Mouse (Mus musculus) hindbrain, embryonic 11.5 days (tissue): ENCODE measurements at regions not wholly inside any gene's neighbourhood (a gene's known extent, or its start where the extent isn't known, plus 50 kb on each side); places are given as distances from the start of the nearest gene placed in this dataset.
"Not testable (repeated sequence)": the region's sequence is repeated elsewhere in the genome, so short reads cannot be mapped to it uniquely, and the experiment has no call there.

Experiments
- ATAC-seq: fragments of 200-750 bp; cut with Nextera tagmentation; 2 replicates; pipeline ENCODE4 v1.8.0; 2017; ENCODE audit warnings: mild to moderate bottlenecking, moderate TSS enrichment, moderate library complexity; ENCODE audit not compliant: low FRiP score
- DNase-seq: peaks from one replicate; pipeline ENCODE4 v3.0.0-alpha.2; 2015; ENCODE audit warnings: low spot score
- H3K27ac ChIP-seq: fragments of 300-500 bp; sonication (generic); 2 replicates; pipeline ENCODE4 v1.5.1; 2014; ENCODE audit warnings: mild to moderate bottlenecking, low read depth, low read length
- H3K27me3 ChIP-seq: fragments of 300-500 bp; sonication (generic); 2 replicates; pipeline ENCODE4 v1.6.1; 2014; ENCODE audit warnings: mild to moderate bottlenecking, low read length, moderate library complexity, mixed read lengths; ENCODE audit not compliant: control insufficient read depth, insufficient read depth
- H3K36me3 ChIP-seq: fragments of 300-500 bp; sonication (generic); 2 replicates; pipeline ENCODE4 v1.6.1; 2014; ENCODE audit warnings: mild to moderate bottlenecking, low read length, moderate library complexity, mixed read lengths; ENCODE audit not compliant: control insufficient read depth, insufficient read depth
- H3K4me1 ChIP-seq: fragments of 300-500 bp; sonication (generic); replicated peaks from 2 replicates; pipeline ENCODE4 v1.6.1; 2014; ENCODE audit warnings: low read length, mixed read lengths; ENCODE audit not compliant: control insufficient read depth, insufficient read depth
- H3K4me2 ChIP-seq: fragments of 300-500 bp; sonication (generic); replicated peaks from 2 replicates; pipeline ENCODE4 v1.6.1; 2014; ENCODE audit warnings: mild to moderate bottlenecking, low read depth, low read length
- H3K4me3 ChIP-seq: fragments of 300-500 bp; sonication (generic); 2 replicates; pipeline ENCODE4 v1.5.1; 2014; ENCODE audit warnings: low read depth, low read length
- H3K9ac ChIP-seq: fragments of 300-500 bp; sonication (generic); 2 replicates; pipeline ENCODE4 v1.6.1; 2014; ENCODE audit warnings: low read depth, low read length
- H3K9me3 ChIP-seq: fragments of 300-500 bp; sonication (generic); 2 replicates; pipeline ENCODE4 v1.6.1; 2016; ENCODE audit warnings: low read length; ENCODE audit not compliant: control insufficient read depth
- WGBS: fragments of 180-500 bp; shearing (Covaris S2); extraction: QIAGEN DNeasy Blood & Tissue Kit; methylation state at CpG from one replicate; pipeline ENCODE4 v1.1.7; 2014; 5-methylcytosine and 5-hydroxymethylcytosine counted together

- WGBS = 86% methylated on average over 2 of the region's 2 CpGs
- ATAC-seq (no peak), DNase-seq (no peak)
- Histone ChIP-seq H3K27ac (no peak overlapping the region), H3K4me1 (no peaks in the 10 kb centered on the region), H3K27me3 (no peaks in the 10 kb centered on the region), H3K4me2 (no peak overlapping the region), H3K9me3 (no peaks in the 10 kb centered on the region), H3K36me3 (no peaks in the 10 kb centered on the region), H3K9ac (no peak overlapping the region), H3K4me3 (no peak overlapping the region)
Measured at GRCm38 (mm10) chr11:40546596-40546995, 148.4 kb downstream of the Mat2b start.

- no peaks in the 10 kb centered on the region for H3K36me3 ChIP-seq
- H3K27ac ChIP-seq = no peak overlapping the region
- no peaks in the 10 kb centered on the region for H3K27me3 ChIP-seq
- no peaks in the 10 kb centered on the region for H3K9me3 ChIP-seq
- H3K4me1 ChIP-seq = no peaks in the 10 kb centered on the region
- 72% methylated on average over 1 of the region's 1 CpGs for WGBS
- no peak overlapping the region for H3K4me2 ChIP-seq
- DNase-seq (no peak), ATAC-seq (no peak)
- no peak overlapping the region for H3K4me3 ChIP-seq
- no peak overlapping the region for H3K9ac ChIP-seq
Measured at GRCm38 (mm10) chr11:40545537-40545936, 149.5 kb downstream of the Mat2b start.

GRCm38 (mm10) chr11:40540229-40540628, 154.8 kb downstream of the Mat2b start:
- WGBS = 19% methylated on average over 3 of the region's 3 CpGs
- Histone ChIP-seq H3K4me2 (0 out of 2 replicates have a peak overlapping the region, but pooled peaks have one; percentile 14), H3K4me3 (no peak overlapping the region), H3K36me3 (no peaks in the 10 kb centered on the region), H3K27me3 (no peaks in the 10 kb centered on the region), H3K9ac (no peak overlapping the region), H3K4me1 (no peaks in the 10 kb centered on the region), H3K27ac (peak overlapping the region; percentile 59; the same call in 1 of the 2 replicates), H3K9me3 (no peaks in the 10 kb centered on the region)
- peak; percentile 44 for DNase-seq
- peak; percentile 67 for ATAC-seq

- Histone ChIP-seq H3K36me3 (no peaks in the 10 kb centered on the region), H3K9me3 (no peaks in the 10 kb centered on the region), H3K27me3 (no peaks in the 10 kb centered on the region), H3K9ac (no peak overlapping the region), H3K4me2 (0 out of 2 replicates have a peak overlapping the region, but pooled peaks have one; percentile 14), H3K4me1 (no peaks in the 10 kb centered on the region), H3K4me3 (no peak overlapping the region), H3K27ac (peak overlapping the region; percentile 59; the same call in 1 of the 2 replicates)
- 33% methylated on average over 11 of the region's 11 CpGs for WGBS
- DNase-seq (peak; percentile 73), ATAC-seq (peak; percentile 86)
Measured at GRCm38 (mm10) chr11:40539776-40540175, 155.2 kb downstream of the Mat2b start.

GRCm38 (mm10) chr11:40536236-40536765, 158.7 kb downstream of the Mat2b start:
- no peak for ATAC-seq

GRCm38 (mm10) chr11:40510325-40511239, 184.4 kb downstream of the Mat2b start:
- Histone ChIP-seq H3K4me2 (no peak overlapping the region), H3K27me3 (no peaks in the 10 kb centered on the region), H3K4me3 (no peak overlapping the region), H3K36me3 (no peaks in the 10 kb centered on the region), H3K9me3 (no peaks in the 10 kb centered on the region), H3K9ac (no peak overlapping the region), H3K27ac (peak overlapping the region; percentile 36; the same call in 1 of the 2 replicates), H3K4me1 (no peaks in the 10 kb centered on the region)
- WGBS = 70% methylated on average over 10 of the region's 10 CpGs
- ATAC-seq (peak; percentile 96), DNase-seq (peak; percentile 20)

More at GRCm38 (mm10) chr11:40536236-40536765, 158.7 kb downstream of the Mat2b start:
- Histone ChIP-seq H3K4me3 (no peak overlapping the region), H3K27ac (no peak overlapping the region), H3K4me1 (no peaks in the 10 kb centered on the region), H3K9me3 (no peaks in the 10 kb centered on the region), H3K27me3 (no peaks in the 10 kb centered on the region), H3K9ac (no peak overlapping the region), H3K36me3 (no peaks in the 10 kb centered on the region), H3K4me2 (no peak overlapping the region)
- DNase-seq = no peak
- WGBS = 86% methylated on average over 14 of the region's 14 CpGs

GRCm38 (mm10) chr11:40491599-40491998, 203.4 kb downstream of the Mat2b start:
- H3K9ac ChIP-seq = no peak overlapping the region
- no peak overlapping the region for H3K27ac ChIP-seq
- no peaks in the 10 kb centered on the region for H3K9me3 ChIP-seq
- no peaks in the 10 kb centered on the region for H3K4me1 ChIP-seq
- H3K27me3 ChIP-seq = no peaks in the 10 kb centered on the region
- DNase-seq (peak; percentile 22), ATAC-seq (no peak)
- no peak overlapping the region for H3K4me2 ChIP-seq
- no peak overlapping the region for H3K4me3 ChIP-seq
- 24% methylated on average over 6 of the region's 6 CpGs for WGBS
- H3K36me3 ChIP-seq = no peaks in the 10 kb centered on the region

GRCm38 (mm10) chr11:40478171-40478570, 216.8 kb downstream of the Mat2b start:
- H3K4me1 ChIP-seq, H3K4me3 ChIP-seq, H3K9me3 ChIP-seq, DNase-seq, H3K27ac ChIP-seq, H3K9ac ChIP-seq, H3K4me2 ChIP-seq, H3K27me3 ChIP-seq, H3K36me3 ChIP-seq, ATAC-seq: not testable (repeated sequence)
- 25% methylated on average over 6 of the region's 6 CpGs for WGBS
